Mouse (Mus musculus): ENCODE data around the gene Micu1.

Gene Micu1

DNA sequence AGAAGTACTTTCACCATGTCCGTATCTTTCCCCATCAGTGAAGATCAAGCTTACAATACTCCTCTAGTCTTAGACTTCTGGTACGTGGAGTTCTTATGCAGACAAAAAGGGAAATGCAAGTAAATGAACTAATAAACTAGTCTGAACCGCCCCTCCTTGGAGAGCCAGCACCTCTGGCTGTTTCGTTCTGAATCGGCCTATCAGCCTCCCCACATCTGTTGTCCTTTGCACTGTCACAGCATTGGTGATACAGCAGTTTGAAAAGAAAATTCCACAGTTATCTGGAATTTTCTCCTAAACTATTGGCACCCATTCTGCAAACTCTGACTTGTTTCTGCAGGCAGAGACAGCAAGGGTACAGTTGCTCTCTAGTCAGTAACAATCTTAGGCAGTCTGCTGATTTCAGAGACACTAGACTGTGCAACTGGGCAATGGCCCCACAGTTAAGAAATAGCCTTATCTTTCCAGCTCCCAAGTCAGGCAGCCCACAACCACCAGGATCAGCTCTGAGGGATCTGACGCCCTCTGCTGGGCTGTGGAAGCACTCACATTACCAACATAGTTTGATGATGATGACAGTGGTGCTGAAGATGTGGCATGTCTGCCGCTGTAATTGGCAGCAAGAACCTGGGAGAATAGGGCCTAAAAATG, 112.4 kb downstream of the Micu1 start:
- no peak for DNase-seq

GRCm38 (mm10) chr10:59816569-59816968, 114.3 kb downstream of the Micu1 start:
- peak; percentile 17 for DNase-seq

GRCm38 (mm10) chr10:59817528-59817927, 115.3 kb downstream of the Micu1 start:
- no peak for DNase-seq

- no peak for DNase-seq
Observed at GRCm38 (mm10) chr10:59817991-59818390, 115.7 kb downstream of the Micu1 start.

DNA sequence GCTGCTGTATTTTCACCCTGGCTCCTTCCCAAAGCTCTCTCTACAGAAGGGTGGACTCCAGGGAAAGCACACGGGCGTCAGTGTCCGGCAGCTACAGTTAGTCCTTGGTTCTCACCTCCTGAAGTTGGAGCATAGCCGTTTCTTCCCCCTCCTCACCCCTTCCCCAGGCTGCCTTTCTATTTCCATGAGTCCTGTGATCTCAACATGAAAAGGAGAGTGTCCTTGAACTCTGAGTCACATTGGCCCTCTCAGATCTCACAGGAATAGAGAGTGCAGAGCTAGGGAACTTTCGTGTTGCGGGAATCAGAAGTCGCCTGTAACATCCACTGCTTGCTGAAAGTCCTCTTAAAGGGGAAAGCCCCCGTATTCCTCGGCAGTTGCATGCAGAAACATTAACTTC, 116.9 kb downstream of the Micu1 start:
- DNase-seq, result no peak

DNA sequence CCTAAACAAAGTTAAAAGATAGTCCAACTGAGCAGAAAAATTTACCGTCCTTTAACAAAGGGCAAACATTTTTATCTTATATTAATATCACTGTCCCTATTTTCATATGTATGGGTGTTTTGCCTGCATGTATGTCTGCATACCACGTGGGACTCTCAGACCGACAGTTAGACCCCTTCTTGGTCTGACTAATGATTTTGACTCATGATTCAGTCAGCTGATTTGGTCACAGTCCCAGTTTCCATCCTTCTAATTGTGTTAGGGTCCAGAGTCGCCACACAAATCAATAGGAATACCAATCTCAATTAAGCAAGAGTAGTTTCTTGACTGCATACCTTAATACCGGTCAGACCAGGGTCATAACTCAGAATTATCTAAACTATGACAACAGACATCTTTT, 118.6 kb downstream of the Micu1 start:
- no peak for DNase-seq

DNA sequence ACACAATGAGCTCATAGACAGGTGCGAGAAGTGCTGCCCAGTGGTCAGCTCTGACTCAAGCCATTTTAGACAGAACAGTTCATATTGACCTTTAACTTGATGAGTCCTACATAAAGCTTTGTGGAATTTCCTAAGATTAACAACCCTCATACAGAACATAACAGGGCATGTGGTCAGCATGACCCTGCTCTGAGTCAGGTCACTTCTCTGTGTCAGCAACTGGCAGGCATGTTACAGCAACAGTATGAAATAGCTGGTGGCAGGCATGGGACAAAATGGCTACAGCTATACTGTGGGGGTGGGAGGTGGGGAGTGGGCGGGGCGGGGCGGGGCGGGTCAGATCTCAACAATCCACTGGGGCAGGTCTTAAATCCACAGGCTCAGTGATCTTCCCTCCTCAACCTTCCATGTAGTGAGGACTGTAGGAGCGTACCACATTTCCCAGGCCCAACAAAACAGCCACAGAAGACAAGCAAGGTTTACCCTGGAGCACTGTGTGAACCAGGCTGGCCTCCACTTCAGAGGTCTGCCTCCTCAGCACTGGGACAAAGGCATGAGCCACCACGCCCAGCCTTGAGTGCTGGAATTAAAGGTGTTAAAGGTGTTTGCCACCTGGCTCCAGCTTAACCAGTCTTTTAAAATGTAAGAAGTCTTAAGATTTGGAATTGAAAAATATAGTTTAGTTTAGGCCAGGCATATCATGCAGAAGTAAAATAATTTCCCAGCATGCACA, 119.2 kb downstream of the Micu1 start:
- DNase-seq, result no peak

DNA sequence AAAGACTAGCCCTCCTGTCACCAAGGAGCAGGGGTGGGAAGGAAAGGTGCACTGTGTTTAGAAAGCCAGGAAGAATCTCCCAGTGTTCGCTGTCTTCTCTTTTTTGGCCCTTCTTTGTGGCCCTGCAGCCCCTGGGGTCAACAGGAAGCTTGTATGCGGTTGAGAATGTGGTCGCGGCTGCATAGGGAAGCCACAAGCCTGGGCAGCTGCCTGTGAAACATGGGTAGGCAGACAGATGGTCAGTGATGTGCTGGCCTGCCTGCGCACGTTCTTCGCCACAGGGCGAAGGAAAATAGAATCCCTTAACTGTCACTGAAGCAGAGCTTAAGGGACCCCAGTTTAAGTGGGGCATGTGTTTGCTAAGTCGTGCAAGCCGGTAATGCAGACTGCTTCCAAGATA, 120.6 kb downstream of the Micu1 start:
- DNase-seq, result no peak

GRCm38 (mm10) chr10:59825137-59825812, 123.0 kb downstream of the Micu1 start:
- no peak for DNase-seq

GRCm38 (mm10) chr10:59829886-59830285, 127.6 kb downstream of the Micu1 start:
- no peak for DNase-seq

DNA sequence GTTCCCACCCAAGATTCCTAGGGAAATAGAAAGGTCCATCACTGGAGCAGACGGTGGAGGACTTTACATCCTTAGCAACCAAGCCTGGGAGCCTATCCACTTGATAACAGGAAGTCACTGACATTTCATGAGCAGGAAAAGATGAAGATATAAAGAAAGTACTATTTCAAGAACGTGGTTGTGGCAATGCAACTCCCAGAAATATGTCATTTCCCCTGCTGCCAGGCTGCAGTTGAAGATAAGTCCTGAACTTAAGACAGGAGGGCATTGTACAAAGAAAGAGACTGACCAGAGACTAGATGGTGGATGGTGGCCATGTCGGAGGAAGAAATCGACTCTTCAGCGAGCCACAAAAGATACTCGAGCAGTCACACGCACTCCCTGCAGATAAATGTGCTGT, 129.7 kb downstream of the Micu1 start:
- DNase-seq, result no peak

- no peak for DNase-seq
Observed at GRCm38 (mm10) chr10:59835301-59836155, 133.3 kb downstream of the Micu1 start.

DNA sequence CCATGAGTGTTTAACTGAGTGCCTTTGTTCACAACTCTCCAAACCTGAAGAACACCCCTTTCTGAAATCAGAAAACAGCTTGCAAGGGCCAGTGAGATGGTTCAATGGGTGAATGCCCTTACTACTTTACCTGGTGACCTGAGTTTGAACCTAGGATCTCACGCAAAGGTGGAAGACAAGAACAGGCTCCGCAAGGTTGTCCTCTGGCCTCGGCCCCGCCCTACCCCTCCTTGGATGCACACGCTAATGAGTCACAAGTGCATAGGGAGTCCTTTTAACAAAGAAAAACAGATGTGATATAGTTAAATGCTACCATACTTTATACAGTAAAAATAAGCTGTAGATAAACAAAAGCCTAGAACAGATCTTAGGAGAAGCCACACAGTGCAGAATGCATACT, 135.2 kb downstream of the Micu1 start:
- no peak for DNase-seq

GRCm38 (mm10) chr10:59841434-59841833, 139.2 kb downstream of the Micu1 start:
- no peak for DNase-seq

- DNase-seq, result no peak
Observed at GRCm38 (mm10) chr10:59843125-59843524, 140.8 kb downstream of the Micu1 start.

DNA sequence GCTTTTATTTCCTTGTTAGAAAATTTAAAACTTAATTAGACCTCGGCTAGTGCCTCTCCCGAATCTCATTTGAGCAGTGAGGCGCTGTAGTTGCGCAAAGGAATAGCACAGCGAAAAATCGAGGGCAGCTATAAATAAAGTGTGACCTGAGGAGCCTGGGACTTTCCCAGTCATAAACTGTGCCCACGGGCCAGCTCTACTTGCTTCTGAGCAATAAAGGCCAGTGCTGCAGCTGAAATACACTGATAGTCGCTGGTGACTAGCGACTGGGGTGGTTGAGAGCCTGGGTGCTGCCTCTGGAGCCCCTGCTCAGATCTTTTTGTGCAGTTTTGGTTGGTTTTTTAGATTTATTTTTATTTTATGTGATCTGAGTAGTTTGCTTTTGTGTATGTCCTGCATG, 142.4 kb downstream of the Micu1 start:
- no peak for DNase-seq

- no peak for DNase-seq
Observed at GRCm38 (mm10) chr10:59846416-59846815, 144.1 kb downstream of the Micu1 start.

GRCm38 (mm10) chr10:59848079-59848877, 146.0 kb downstream of the Micu1 start:
- no peak for DNase-seq

GRCm38 (mm10) chr10:59848953-59849352, 146.7 kb downstream of the Micu1 start:
- DNase-seq, result no peak

DNA sequence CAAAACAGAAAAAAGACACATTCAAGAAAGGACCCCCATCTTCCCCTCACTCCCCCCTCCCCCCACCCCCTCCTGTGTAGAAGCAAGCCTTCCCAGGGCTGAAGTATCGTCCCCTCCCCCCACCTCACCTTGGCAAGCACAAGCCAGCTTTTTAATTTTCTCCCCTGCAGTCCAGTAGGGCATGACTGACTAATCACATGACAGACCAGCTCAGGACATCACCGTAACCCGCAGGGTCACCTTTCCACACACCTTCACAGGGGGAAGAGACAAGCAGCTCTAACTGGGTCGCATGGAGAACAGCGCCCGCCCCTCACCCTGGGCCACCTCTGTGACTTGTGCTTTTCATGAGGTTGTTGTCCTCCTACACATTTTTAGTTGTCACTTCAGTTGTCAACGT, 147.1 kb downstream of the Micu1 start:
- DNase-seq, result no peak

DNA sequence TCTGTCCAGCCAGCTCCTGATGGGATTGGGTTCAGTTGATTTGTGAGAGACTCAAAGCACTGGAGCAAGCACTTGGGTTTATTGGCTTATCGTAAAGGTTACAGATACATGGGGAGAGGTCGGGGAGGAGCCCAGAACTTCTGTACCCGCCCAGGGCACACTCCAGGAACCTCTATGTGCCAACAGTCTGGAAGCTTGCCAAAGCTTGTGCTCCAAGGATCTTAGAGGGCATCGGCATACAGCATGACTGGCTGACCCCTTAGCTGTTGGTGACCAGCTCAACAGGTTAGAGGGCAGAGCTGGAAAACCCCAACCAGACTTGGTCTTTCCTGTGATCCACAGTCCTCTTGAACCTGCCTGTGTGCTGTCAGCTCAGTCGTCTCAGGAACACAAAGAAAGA, 154.9 kb downstream of the Micu1 start:
- no peak for DNase-seq

GRCm38 (mm10) chr10:59860684-59861083, 158.4 kb downstream of the Micu1 start:
- no peak for DNase-seq

All from cerebellum, adult 11 months (tissue).